Mouse (Mus musculus) granulocyte monocyte progenitor cell, adult 5-6 weeks (primary cell): ENCODE results near the gene Zfp772. TPM values are rescaled to one million over a fixed set of nuclear protein-coding genes. Genes with fewer than 3 reads are reported as not detected.
"Not testable (repeated sequence)": the region's sequence is repeated elsewhere in the genome, so short reads cannot be mapped to it uniquely, and the experiment has no call there.

Source experiments
- ATAC-seq: replicated peaks from 2 replicates; pipeline ENCODE4 v1.8.0; 2016; ENCODE audit warnings: mild to moderate bottlenecking, moderate TSS enrichment, inconsistent platforms; ENCODE audit not compliant: poor library complexity, severe bottlenecking
- total RNA-seq, 2 experiments: library from RNA; stranded (forward) in 1 of 2; stranded (reverse) in 1 of 2; fragments of 200-712, 200-1000 nt in 1 of 2; fragments of >200 nt in 1 of 2; fragmentation: Nextera tagmentation in 1 of 2; gene quantifications; 2 replicates each; pipeline ENCODE4 v1.2.3; 2014 to 2017

Gene Zfp772
- total RNA-seq (2014; fragmentation: Nextera tagmentation) (3.0 and 5.7 TPM in 2 replicates), total RNA-seq (2017) (4.0 and 4.6 TPM in 2 replicates)

GRCm38 (mm10) chr7:7209313-7210151 lies at the start of gene Zfp772:
Zfp772 (minus strand) TSS chr7:7209998.
- not testable (repeated sequence) for ATAC-seq

GRCm38 (mm10) chr7:7247228-7247627 lies 37.4 kb upstream of the Zfp772 start, which contains the start of gene Vmn2r29:
Vmn2r29 (minus strand) TSS chr7:7247328.
- not testable (repeated sequence) for ATAC-seq

GRCm38 (mm10) chr7:7188191-7188942 lies 21.4 kb downstream of the Zfp772 start:
- peak; percentile 98 for ATAC-seq

GRCm38 (mm10) chr7:7187417-7188190 lies 22.2 kb downstream of the Zfp772 start:
- peak; percentile 25; the same call in 1 of the 2 replicates for ATAC-seq

DNA sequence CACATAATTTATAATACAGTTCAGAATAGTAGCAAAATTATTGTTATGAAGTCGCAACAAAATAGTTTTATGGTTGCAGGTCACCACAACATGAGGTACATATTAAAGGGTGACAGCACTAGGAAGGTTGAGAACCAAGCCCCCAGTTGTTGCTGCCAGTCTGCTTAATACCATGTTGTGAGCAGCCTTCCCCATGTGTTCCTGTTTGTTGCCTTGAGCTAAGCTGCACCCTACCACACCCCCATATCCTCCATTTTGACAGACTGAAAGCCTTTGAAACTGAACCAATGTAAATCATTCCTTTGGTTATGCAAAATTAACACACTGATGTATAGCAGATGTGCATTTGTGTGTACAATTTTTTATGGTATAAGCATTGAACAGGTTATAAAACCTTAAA lies 23.9 kb downstream of the Zfp772 start:
- ATAC-seq = no peak

GRCm38 (mm10) chr7:7171227-7172147 lies 38.3 kb downstream of the Zfp772 start, which contains the start of gene Zfp418:
Zfp418 (plus strand) TSS chr7:7171330.
- peak; percentile 99 for ATAC-seq

Other genes with a start within 250 kb of the Zfp772 start
- gene Aurkc, start 214.7 kb downstream of the Zfp772 start, total RNA-seq (2014; fragmentation: Nextera tagmentation) = not detected in 2 replicates
- not detected in 2 replicates for gene Aurkc, start 214.7 kb downstream of the Zfp772 start, total RNA-seq (2017)
- gene Zfp954, start 88.5 kb downstream of the Zfp772 start, total RNA-seq (2014; fragmentation: Nextera tagmentation) = 10.7 and 15.9 TPM in 2 replicates
- 19.2 and 22.1 TPM in 2 replicates for gene Zfp954, start 88.5 kb downstream of the Zfp772 start, total RNA-seq (2017)
- 0.51 and 1.4 TPM in 2 replicates for gene Zfp773, start 73.2 kb downstream of the Zfp772 start, total RNA-seq (2014; fragmentation: Nextera tagmentation)
- gene Zfp773, start 73.2 kb downstream of the Zfp772 start, total RNA-seq (2017) = 3.7 and 3.8 TPM in 2 replicates
- 0.77 and 5.0 TPM in 2 replicates for gene Zfp418, start 38.7 kb downstream of the Zfp772 start, total RNA-seq (2014; fragmentation: Nextera tagmentation)
- gene Zfp418, start 38.7 kb downstream of the Zfp772 start, total RNA-seq (2017) = 2.5 and 2.9 TPM in 2 replicates
- gene Vmn2r29, start 37.3 kb upstream of the Zfp772 start, total RNA-seq (2014; fragmentation: Nextera tagmentation) = 0.38 and 7.4 TPM in 2 replicates
- gene Vmn2r29, start 37.3 kb upstream of the Zfp772 start, total RNA-seq (2017) = 0.13 TPM in 1 of 2 replicates, not detected in the other
- 1.3 TPM in 1 of 2 replicates, not detected in the other for gene Gm45844, start 68.3 kb upstream of the Zfp772 start, total RNA-seq (2014; fragmentation: Nextera tagmentation)
- gene Gm45844, start 68.3 kb upstream of the Zfp772 start, total RNA-seq (2017) = 0.47 and 1.9 TPM in 2 replicates
- gene Clcn4, start 90.9 kb upstream of the Zfp772 start, total RNA-seq (2014; fragmentation: Nextera tagmentation) = 18.2 and 23.0 TPM in 2 replicates
- gene Clcn4, start 90.9 kb upstream of the Zfp772 start, total RNA-seq (2017) = 22.6 and 24.0 TPM in 2 replicates
- gene Vmn2r30, start 127.6 kb upstream of the Zfp772 start, total RNA-seq (2014; fragmentation: Nextera tagmentation) = not detected in 2 replicates
- gene Vmn2r30, start 127.6 kb upstream of the Zfp772 start, total RNA-seq (2017) = not detected in 2 replicates
- gene Gm45783, start 164.6 kb upstream of the Zfp772 start, total RNA-seq (2014; fragmentation: Nextera tagmentation) = not detected in 2 replicates
- gene Gm45783, start 164.6 kb upstream of the Zfp772 start, total RNA-seq (2017) = not detected in 2 replicates
- gene Vmn2r31, start 189.7 kb upstream of the Zfp772 start, total RNA-seq (2014; fragmentation: Nextera tagmentation) = not detected in 2 replicates
- gene Vmn2r31, start 189.7 kb upstream of the Zfp772 start, total RNA-seq (2017) = not detected in 2 replicates